Mouse (Mus musculus) bone marrow macrophage, adult 2 months (primary cell): Measurements from ENCODE around the gene Gm26602.

Source experiments
- CTCF ChIP-seq: IDR thresholded peaks from 2 replicates; pipeline ENCODE4 v1.5.1; 2012; ENCODE audit warnings: low read depth, mild to moderate bottlenecking, low read length, moderate library complexity
- POLR2A ChIP-seq: IDR thresholded peaks from 2 replicates; pipeline ENCODE4 v1.6.1; 2012; ENCODE audit warnings: mild to moderate bottlenecking, low read depth, low read length, borderline replicate concordance

DNA sequence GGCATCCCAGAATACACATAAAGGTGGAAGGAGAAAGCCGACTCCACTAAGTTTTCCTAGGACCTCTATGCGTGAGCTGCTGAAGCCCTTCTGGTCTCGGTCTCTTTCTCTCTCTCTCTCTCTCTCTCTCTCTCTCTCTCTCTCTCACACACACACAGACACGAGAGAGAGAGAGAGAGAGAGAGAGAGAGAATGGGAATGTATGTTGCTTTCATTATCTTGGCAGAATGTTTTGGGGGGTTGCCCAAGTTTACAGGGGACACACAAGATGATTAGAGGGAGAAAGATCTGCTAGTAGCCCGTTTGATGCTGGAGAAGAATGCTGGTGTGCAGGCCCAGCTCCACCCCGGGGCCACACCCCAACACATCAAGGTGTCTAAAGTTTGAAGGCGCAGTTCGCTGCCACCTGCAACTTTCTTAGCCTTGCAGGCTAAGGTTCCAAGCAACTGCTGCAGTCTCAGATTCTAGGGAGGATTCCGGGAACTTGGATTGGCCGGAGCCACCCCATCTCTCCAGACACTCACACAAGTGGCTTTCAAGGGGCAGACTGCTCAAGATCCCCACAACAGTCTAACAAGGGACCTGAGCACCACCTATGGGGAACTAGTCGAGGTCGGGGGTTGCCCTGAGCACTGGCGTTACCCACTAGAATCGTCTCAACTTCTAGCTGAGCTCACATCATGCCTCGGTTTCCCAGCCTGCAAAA lies 15.3 kb downstream of the Gm26602 start:
- TF ChIP-seq CTCF = no peak
- no peak for TF ChIP-seq POLR2A
